Mouse (Mus musculus) CH12.LX (cell line): Measurements from ENCODE around the gene Wdr90. TPM values are rescaled to one million over a fixed set of nuclear protein-coding genes. Genes with fewer than 3 reads are reported as not detected.

Experiments
- DNase-seq: peaks from one replicate; pipeline ENCODE4 v3.0.0-alpha.2; 2013; ENCODE audit errors: extremely low read depth
- H3K27ac ChIP-seq: 2 replicates; pipeline ENCODE4 v1.5.1; 2012; ENCODE audit warnings: low read depth, mild to moderate bottlenecking, control low read depth, moderate library complexity; ENCODE audit not compliant: insufficient read depth
- H3K27me3 ChIP-seq: replicated peaks from 2 replicates; pipeline ENCODE3; 2012; ENCODE audit warnings: inconsistent platforms
- H3K36me3 ChIP-seq, 2 experiments: replicated peaks in 1 of 2; 2 replicates each; pipeline versions ENCODE3 to v1.6.1; 2012; ENCODE audit warnings: inconsistent platforms in 1 of 2, low read length in 1 of 2, mild to moderate bottlenecking in 1 of 2, mixed read lengths in 1 of 2, moderate library complexity in 1 of 2; ENCODE audit not compliant: control insufficient read depth in 1 of 2, insufficient read depth in 1 of 2
- H3K4me1 ChIP-seq, 2 experiments: 2 replicates each; pipeline ENCODE4 v1.6.1; 2012; ENCODE audit warnings: inconsistent platforms in 1 of 2, moderate library complexity in 1 of 2; ENCODE audit not compliant: insufficient read depth in 2 of 2, control insufficient read depth in 1 of 2
- H3K4me2 ChIP-seq: 2 replicates; pipeline ENCODE4 v1.6.1; 2012; ENCODE audit warnings: low read depth, mild to moderate bottlenecking, control low read depth; ENCODE audit not compliant: poor library complexity, insufficient read depth, severe bottlenecking
- H3K4me3 ChIP-seq, 3 experiments: fragments of 150-350 bp in 1 of 3; sonication (generic) in 1 of 3; replicated peaks in 1 of 3; 2 replicates each; pipeline versions ENCODE3 to v1.5.1; 2011 to 2012; ENCODE audit warnings: low read depth in 2 of 3, low read length in 2 of 3, mild to moderate bottlenecking in 2 of 3, moderate library complexity in 2 of 3, control low read depth in 1 of 3, improper control_type of control experiment in 1 of 3, inconsistent platforms in 1 of 3, mixed read lengths in 1 of 3; ENCODE audit not compliant: poor library complexity in 1 of 3
- H3K79me2 ChIP-seq: replicated peaks from 2 replicates; pipeline ENCODE4 v1.6.1; 2012; ENCODE audit warnings: mild to moderate bottlenecking, moderate library complexity; ENCODE audit not compliant: control insufficient read depth, poor library complexity, insufficient read depth, severe bottlenecking; ENCODE audit errors: extremely low read depth
- H3K9ac ChIP-seq: 2 replicates; pipeline ENCODE4 v1.6.1; 2012; ENCODE audit warnings: low read depth, mild to moderate bottlenecking, control low read depth, moderate library complexity; ENCODE audit not compliant: insufficient read depth
- H3K9me3 ChIP-seq: replicated peaks from 2 replicates; pipeline ENCODE3; 2012; ENCODE audit warnings: low read length, inconsistent platforms, mixed read lengths
- BHLHE40 ChIP-seq: IDR thresholded peaks from 2 replicates; pipeline ENCODE4 v1.6.1; 2011; ENCODE audit warnings: mild to moderate bottlenecking, low read depth, low read length, improper control_type of control experiment
- CHD1 ChIP-seq: IDR thresholded peaks from 2 replicates; pipeline ENCODE4 v1.6.1; 2012; ENCODE audit warnings: low read depth, low read length, improper control_type of control experiment, inconsistent platforms
- CTCF ChIP-seq, 2 experiments: IDR thresholded peaks in 1 of 2; conservative IDR thresholded peaks in 1 of 2; 2 replicates each; pipeline ENCODE4 v1.5.1; 2011 to 2012; ENCODE audit warnings: low read depth in 2 of 2, low read length in 2 of 2, improper control_type of control experiment in 1 of 2, inconsistent platforms in 1 of 2, mild to moderate bottlenecking in 1 of 2, moderate library complexity in 1 of 2
- E2F4 ChIP-seq: IDR thresholded peaks from 2 replicates; pipeline ENCODE4 v1.6.1; 2011; ENCODE audit warnings: low read depth, low read length, improper control_type of control experiment; ENCODE audit not compliant: insufficient replicate concordance
- EP300 ChIP-seq: IDR thresholded peaks from 2 replicates; pipeline ENCODE4 v1.6.1; 2011; ENCODE audit warnings: low read length, improper control_type of control experiment
- IRF4 ChIP-seq: IDR thresholded peaks from 2 replicates; pipeline ENCODE4 v1.6.1; 2014; ENCODE audit warnings: low read depth, mild to moderate bottlenecking, inconsistent platforms, low read length, improper control_type of control experiment
- JUN ChIP-seq: IDR thresholded peaks from 2 replicates; pipeline ENCODE4 v1.6.1; 2011; ENCODE audit warnings: low read depth, mild to moderate bottlenecking, low read length, improper control_type of control experiment, moderate library complexity; ENCODE audit not compliant: insufficient read depth
- JUND ChIP-seq: conservative IDR thresholded peaks from 2 replicates; pipeline ENCODE4 v1.6.1; 2011; ENCODE audit warnings: low read depth, low read length, improper control_type of control experiment
- MAFK ChIP-seq: IDR thresholded peaks from 2 replicates; pipeline ENCODE4 v1.6.1; 2011; ENCODE audit warnings: low read length, improper control_type of control experiment; ENCODE audit not compliant: insufficient replicate concordance
- MEF2A ChIP-seq: IDR thresholded peaks from 2 replicates; pipeline ENCODE4 v1.6.1; 2014; ENCODE audit warnings: low read depth, mild to moderate bottlenecking, inconsistent platforms, low read length, improper control_type of control experiment, borderline replicate concordance
- NRF1 ChIP-seq: IDR thresholded peaks from 2 replicates; pipeline ENCODE4 v1.6.1; 2014; ENCODE audit warnings: low read depth, mild to moderate bottlenecking, inconsistent platforms, low read length, improper control_type of control experiment, moderate library complexity
- PAX5 ChIP-seq: IDR thresholded peaks from 2 replicates; pipeline ENCODE4 v1.6.1; 2012; ENCODE audit warnings: low read length, inconsistent platforms, mixed read lengths
- POLR2A ChIP-seq: IDR thresholded peaks from 2 replicates; pipeline ENCODE4 v1.6.1; 2011; ENCODE audit warnings: low read depth, mild to moderate bottlenecking, improper control_type of control experiment, low read length
- POLR2AphosphoS2 ChIP-seq: IDR thresholded peaks from 2 replicates; pipeline ENCODE4 v1.6.1; 2011; ENCODE audit warnings: low read depth, low read length, improper control_type of control experiment
- SIN3A ChIP-seq: IDR thresholded peaks from 2 replicates; pipeline ENCODE4 v1.6.1; 2012; ENCODE audit warnings: low read length, improper control_type of control experiment, inconsistent platforms
- SMC3 ChIP-seq: IDR thresholded peaks from 2 replicates; pipeline ENCODE4 v1.6.1; 2011; ENCODE audit warnings: low read depth, low read length, improper control_type of control experiment
- TBP ChIP-seq: conservative IDR thresholded peaks from 2 replicates; pipeline ENCODE4 v1.6.1; 2011; ENCODE audit warnings: low read depth, low read length, improper control_type of control experiment
- TCF12 ChIP-seq: IDR thresholded peaks from 2 replicates; pipeline ENCODE4 v1.6.1; 2014; ENCODE audit warnings: low read depth, mild to moderate bottlenecking, inconsistent platforms, low read length, improper control_type of control experiment
- UBTF ChIP-seq: IDR thresholded peaks from 2 replicates; pipeline ENCODE4 v1.6.1; 2012; ENCODE audit warnings: low read depth, mild to moderate bottlenecking, inconsistent platforms, low read length, improper control_type of control experiment, moderate library complexity
- dilution Hi-C: fragments of 300-500 bp; cut with MboI; formaldehyde crosslinking; loops from 2 replicates; pipeline ENCODE4 v1.14.3; 2020; ENCODE audit warnings: low sequenced_read_pairs; ENCODE audit not compliant: extremely low pct_unique_long_range_greater_than_20kb, extremely low pct_ligation_motif_present
- in situ Hi-C: fragments of 300-500 bp; cut with MboI; formaldehyde crosslinking; loops from 3 replicates; pipeline ENCODE4 v1.14.3; 2019; ENCODE audit warnings: low sequenced_read_pairs, low pct_ligation_motif_present, low pct_unique_long_range_greater_than_20kb, mixed read lengths
- polyA plus RNA-seq: library from polyadenylated mRNA; unstranded; fragments of >175 nt; gene quantifications from 2 replicates; pipeline ENCODE4 v1.2.1, GENCODE M21; 2012; ENCODE audit warnings: low read depth; ENCODE audit not compliant: insufficient read length
- total RNA-seq, 2 experiments: library from RNA; depleted of rRNA; stranded (reverse); fragments of 300-350 nt in 1 of 2; fragments of >200 nt in 1 of 2; gene quantifications; 2 replicates each; pipeline ENCODE4 v1.2.3; 2012 to 2014

The Wdr90 gene
- total and polyA plus RNA-seq, 3 experiments: 16.0 to 38.0 (median 23.8) TPM

- Histone ChIP-seq H3K79me2 (peaks cover 4% of the 10 kb centered on the region), H3K4me1 (peaks cover 9 to 19% of the 10 kb centered on the region in 2 experiments), H3K36me3 (peaks cover 68 to 76% of the 10 kb centered on the region in 2 experiments), H3K4me3 (no peak within 1 kb of the TSS), H3K27ac (no peak within 1 kb of the TSS)
- dilution Hi-C loops: no loop called here
- no peak for TF ChIP-seq E2F4
- TF ChIP-seq MEF2A: no peak
- no peak for TF ChIP-seq CTCF (conservative IDR thresholded peaks at IDR 0.05 in 1 of 2, IDR thresholded peaks at IDR 0.05 in 1 of 2; ENCODE audit: low read depth in 2 of 2, low read length in 2 of 2)
- TF ChIP-seq IRF4: no peak
- TF ChIP-seq SMC3: no peak
- TF ChIP-seq MAFK: no peak
- no peak for TF ChIP-seq JUND
- no peak for TF ChIP-seq UBTF
- no peak for TF ChIP-seq TBP
- TF ChIP-seq, all 38 proteins: peak for 0
- in situ Hi-C loops: no loop called here
- H3K9me3 ChIP-seq: no peaks in the 10 kb centered on the region
- H3K27me3 ChIP-seq: no peaks in the 10 kb centered on the region
- no peak for DNase-seq
- H3K9ac ChIP-seq: no peak within 1 kb of the TSS
- H3K4me2 ChIP-seq: no peak within 1 kb of the TSS
Measured at GRCm38 (mm10) chr17:25837076-25837410, 24.3 kb downstream of the Wdr90 start, which contains the start of gene Rhbdl1. Gene Rhbdl1, minus strand, starts transcription at chr17:25837295.

GRCm38 (mm10) chr17:25836397-25837075 is 24.8 kb downstream of the Wdr90 start:
- peaks cover 65 to 76% of the 10 kb centered on the region in 2 experiments for H3K36me3 ChIP-seq
- no peak overlapping the region for H3K27ac ChIP-seq
- no peak overlapping the region for H3K9ac ChIP-seq
- no peaks in the 10 kb centered on the region for H3K27me3 ChIP-seq
- no peak for DNase-seq
- peaks cover 13 to 24% of the 10 kb centered on the region in 2 experiments for H3K4me1 ChIP-seq
- in situ Hi-C loops: no loop called here
- H3K79me2 ChIP-seq: peaks cover 9% of the 10 kb centered on the region
- H3K9me3 ChIP-seq: no peaks in the 10 kb centered on the region
- no peak overlapping the region for H3K4me2 ChIP-seq
- dilution Hi-C loops: no loop called here
- TF ChIP-seq CTCF (conservative IDR thresholded peaks at IDR 0.05 in 1 of 2, IDR thresholded peaks at IDR 0.05 in 1 of 2; ENCODE audit: low read depth in 2 of 2, low read length in 2 of 2) (no peak), MAFK (no peak), JUN (no peak), IRF4 (no peak), POLR2AphosphoS2 (no peak; the same call in 1 of the 2 replicates), POLR2A (no peak), TBP (no peak), CHD1 (no peak), BHLHE40 (no peak), EP300 (no peak), NRF1 (no peak), TCF12 (no peak), PAX5 (no peak), SIN3A (no peak)
- H3K4me3 ChIP-seq: no peak overlapping the region
